Mouse (Mus musculus) midbrain, embryonic 16.5 days (tissue): ENCODE data around the gene Pds5a. TPM values are rescaled to one million over a fixed set of nuclear protein-coding genes. Genes with fewer than 3 reads are reported as not detected.

Source experiments
- ATAC-seq: fragments of 200-750 bp; cut with Nextera tagmentation; 2 replicates; pipeline ENCODE4 v1.8.0; 2017; ENCODE audit warnings: moderate TSS enrichment
- H3K27ac ChIP-seq: fragments of 300-500 bp; sonication (generic); 2 replicates; pipeline ENCODE4 v1.5.1; 2014; ENCODE audit warnings: mild to moderate bottlenecking, low read length, mixed read lengths
- H3K27me3 ChIP-seq: fragments of 300-500 bp; sonication (generic); 2 replicates; pipeline ENCODE4 v1.6.1; 2014; ENCODE audit warnings: low read depth, low read length, mixed read lengths; ENCODE audit not compliant: control insufficient read depth, insufficient read depth
- H3K36me3 ChIP-seq: fragments of 300-500 bp; sonication (generic); 2 replicates; pipeline ENCODE4 v1.6.1; 2014; ENCODE audit warnings: mild to moderate bottlenecking, low read length, moderate library complexity, mixed read lengths; ENCODE audit not compliant: control insufficient read depth, insufficient read depth
- H3K4me1 ChIP-seq: fragments of 300-500 bp; sonication (generic); 2 replicates; pipeline ENCODE4 v1.6.1; 2014; ENCODE audit warnings: mild to moderate bottlenecking, low read length, mixed read lengths; ENCODE audit not compliant: control insufficient read depth, insufficient read depth
- H3K4me2 ChIP-seq: fragments of 300-500 bp; sonication (generic); 2 replicates; pipeline ENCODE4 v1.6.1; 2014; ENCODE audit warnings: mild to moderate bottlenecking, low read length, mixed read lengths
- H3K4me3 ChIP-seq: fragments of 300-500 bp; sonication (generic); 2 replicates; pipeline ENCODE4 v1.5.1; 2014; ENCODE audit warnings: low read depth, mild to moderate bottlenecking, low read length, moderate library complexity, mixed read lengths
- H3K9ac ChIP-seq: fragments of 300-500 bp; sonication (generic); 2 replicates; pipeline ENCODE4 v1.6.1; 2014; ENCODE audit warnings: low read depth, low read length, mixed read lengths
- H3K9me3 ChIP-seq: fragments of 300-500 bp; sonication (generic); replicated peaks from 2 replicates; pipeline ENCODE4 v1.6.1; 2014; ENCODE audit warnings: mild to moderate bottlenecking, low read length, mixed read lengths; ENCODE audit not compliant: control insufficient read depth, poor library complexity, severe bottlenecking
- WGBS: fragments of 180-500 bp; shearing (Covaris S2); extraction: QIAGEN DNeasy Blood & Tissue Kit; methylation state at CpG from one replicate; pipeline ENCODE4 v1.1.7; 2014; 5-methylcytosine and 5-hydroxymethylcytosine counted together
- polyA plus RNA-seq: library from polyadenylated mRNA; unstranded; fragments of >200 nt; fragmentation: Nextera tagmentation; extraction: Ambion mirVana; gene quantifications from 2 replicates; pipeline ENCODE4 v1.2.1, GENCODE M21; 2015

Pds5a gene
- polyA plus RNA-seq, 1 experiment from 2014 or later: 35.8 TPM

DNA sequence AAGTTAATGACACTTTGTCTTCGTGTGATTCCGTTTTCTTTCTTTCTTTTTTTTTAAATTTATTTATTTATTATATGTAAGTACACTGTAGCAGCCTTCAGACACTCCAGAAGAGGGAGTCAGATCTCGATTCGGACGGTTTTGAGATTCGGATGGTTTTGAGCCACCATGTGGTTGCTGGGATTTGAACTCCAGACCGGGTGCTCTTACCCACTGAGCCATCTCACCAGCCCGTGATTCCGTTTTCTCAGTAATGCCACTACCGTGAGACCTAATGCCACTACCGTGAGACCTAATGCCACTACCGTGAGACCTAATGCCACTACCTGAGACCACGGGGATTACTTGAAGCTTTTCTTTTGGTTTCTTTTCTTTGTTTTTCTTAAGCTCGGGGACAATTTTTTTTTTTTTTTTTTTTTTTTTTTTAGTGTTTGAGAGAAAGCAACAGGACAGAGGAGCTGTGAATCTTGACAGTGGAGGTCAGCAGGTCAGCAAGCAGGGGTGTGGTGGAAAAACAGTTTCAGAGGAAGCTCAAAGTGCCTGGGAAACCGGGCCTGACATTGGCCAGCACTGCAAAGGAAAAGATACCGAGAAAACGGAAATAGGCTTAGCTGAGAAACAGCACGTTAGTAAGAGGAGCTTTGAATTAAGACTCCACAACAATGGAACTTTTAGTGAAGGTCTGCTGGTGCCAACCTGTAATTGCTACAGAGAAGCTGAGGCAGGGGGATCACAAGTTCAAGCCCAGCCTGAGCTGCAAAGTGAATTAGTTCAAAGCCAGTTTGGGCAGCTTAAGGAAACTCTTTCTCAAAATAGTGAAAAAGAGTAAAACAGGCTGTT lies 19.2 kb upstream of the Pds5a start:
- Histone ChIP-seq H3K4me2 (no peak overlapping the region), H3K9me3 (no peaks in the 10 kb centered on the region), H3K27me3 (no peaks in the 10 kb centered on the region), H3K4me1 (no peaks in the 10 kb centered on the region), H3K36me3 (no peaks in the 10 kb centered on the region), H3K27ac (no peak overlapping the region), H3K9ac (no peak overlapping the region), H3K4me3 (no peak overlapping the region)
- WGBS: 83% methylated on average over 18 of the region's 18 CpGs
- ATAC-seq: no peak

DNA sequence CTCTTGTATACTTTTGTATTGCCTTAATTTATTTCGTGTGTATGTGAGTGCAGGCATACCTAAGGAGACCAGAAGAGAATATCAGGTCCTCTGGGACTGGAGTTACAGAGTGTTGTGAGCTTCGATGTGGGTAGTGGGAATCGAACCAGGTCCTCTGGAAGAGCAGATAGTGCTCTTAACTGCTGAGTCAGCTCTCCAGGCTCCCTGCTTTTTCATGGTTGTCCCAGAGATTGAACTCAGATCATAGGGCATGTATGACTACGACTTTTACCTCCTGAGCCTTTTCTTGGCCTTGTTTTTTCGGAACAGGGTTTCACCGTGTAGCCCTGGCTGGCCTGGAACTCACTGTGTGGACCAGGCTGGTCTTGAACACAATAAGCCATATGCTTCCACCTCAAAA lies 17.0 kb upstream of the Pds5a start:
- 81% methylated on average over 6 of the region's 6 CpGs for WGBS
- Histone ChIP-seq H3K4me2 (no peak overlapping the region), H3K9ac (no peak overlapping the region), H3K27me3 (no peaks in the 10 kb centered on the region), H3K4me3 (no peak overlapping the region), H3K4me1 (no peaks in the 10 kb centered on the region), H3K27ac (no peak overlapping the region), H3K9me3 (no peaks in the 10 kb centered on the region), H3K36me3 (no peaks in the 10 kb centered on the region)
- no peak for ATAC-seq

DNA sequence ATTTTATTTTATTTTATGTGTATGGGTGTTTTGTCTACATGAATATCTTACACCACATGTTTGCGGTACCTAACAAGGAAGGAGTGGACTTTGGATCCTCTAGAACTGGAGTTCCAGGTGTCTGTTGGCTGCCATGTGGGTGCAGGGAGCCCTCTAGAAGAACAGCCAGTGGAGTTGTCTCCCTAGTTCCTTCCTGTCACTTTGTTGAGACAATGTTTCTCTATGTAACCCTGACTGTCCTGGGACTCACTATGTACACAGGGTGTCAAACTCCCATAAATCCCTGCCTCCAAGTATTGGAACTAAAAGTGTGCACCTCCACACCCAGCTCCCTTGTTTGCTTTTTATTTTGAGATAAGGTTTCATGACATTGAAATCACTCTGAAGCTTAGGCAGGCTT lies 13.4 kb upstream of the Pds5a start:
- 100% methylated on average over 1 of the region's 1 CpGs for WGBS
- Histone ChIP-seq H3K27me3 (no peaks in the 10 kb centered on the region), H3K27ac (no peak overlapping the region), H3K9me3 (no peaks in the 10 kb centered on the region), H3K36me3 (no peaks in the 10 kb centered on the region), H3K4me3 (no peak overlapping the region), H3K9ac (no peak overlapping the region), H3K4me2 (no peak overlapping the region), H3K4me1 (no peaks in the 10 kb centered on the region)
- ATAC-seq: no peak

DNA sequence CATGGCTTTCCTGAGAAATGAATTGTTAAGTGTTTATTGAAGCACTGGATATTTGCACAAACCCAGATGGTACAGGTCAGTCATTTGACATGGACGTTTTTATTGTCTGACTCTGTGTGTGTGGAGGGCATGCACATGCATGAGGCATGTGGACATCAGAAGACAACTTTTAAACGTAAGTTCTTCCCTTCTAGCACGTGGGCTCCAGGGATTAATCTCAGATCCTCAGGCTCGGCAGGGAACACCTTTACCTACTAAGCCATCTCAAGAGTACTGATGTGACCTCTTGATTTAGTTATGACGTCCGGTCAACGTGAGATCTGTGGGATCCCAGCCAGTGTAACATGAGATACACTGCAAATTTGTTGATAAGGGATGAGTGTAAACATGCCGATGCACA lies 12.2 kb upstream of the Pds5a start:
- Histone ChIP-seq H3K27ac (no peak overlapping the region), H3K9me3 (no peaks in the 10 kb centered on the region), H3K27me3 (no peaks in the 10 kb centered on the region), H3K36me3 (no peaks in the 10 kb centered on the region), H3K4me1 (no peaks in the 10 kb centered on the region), H3K4me2 (no peak overlapping the region), H3K4me3 (no peak overlapping the region), H3K9ac (no peak overlapping the region)
- WGBS: 67% methylated on average over 8 of the region's 8 CpGs
- ATAC-seq: no peak

DNA sequence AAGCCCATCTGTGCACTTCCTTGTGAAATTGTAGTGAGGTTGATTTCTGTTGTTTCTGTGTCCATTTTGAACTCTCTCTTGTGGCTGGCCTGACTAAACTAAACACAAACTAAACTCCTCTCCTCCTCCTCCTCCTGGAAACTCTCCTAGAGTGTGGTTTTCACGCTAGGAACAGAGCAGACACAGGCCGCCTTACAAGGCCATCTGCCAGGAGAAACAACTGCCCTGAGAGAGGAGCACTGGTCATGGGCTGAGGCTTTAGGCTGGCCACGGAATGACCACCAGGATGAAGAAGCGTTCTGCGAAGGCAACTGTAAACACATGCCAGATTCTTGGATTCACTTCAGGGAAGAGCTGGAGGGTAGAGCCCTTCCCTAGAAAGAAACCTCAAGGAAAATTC lies 8.9 kb upstream of the Pds5a start:
- Histone ChIP-seq H3K4me2 (no peak overlapping the region), H3K9ac (no peak overlapping the region), H3K4me3 (no peak overlapping the region), H3K36me3 (no peaks in the 10 kb centered on the region), H3K9me3 (no peaks in the 10 kb centered on the region), H3K4me1 (no peaks in the 10 kb centered on the region), H3K27ac (no peak overlapping the region), H3K27me3 (no peaks in the 10 kb centered on the region)
- WGBS: 85% methylated on average over 5 of the region's 5 CpGs
- ATAC-seq: no peak

DNA sequence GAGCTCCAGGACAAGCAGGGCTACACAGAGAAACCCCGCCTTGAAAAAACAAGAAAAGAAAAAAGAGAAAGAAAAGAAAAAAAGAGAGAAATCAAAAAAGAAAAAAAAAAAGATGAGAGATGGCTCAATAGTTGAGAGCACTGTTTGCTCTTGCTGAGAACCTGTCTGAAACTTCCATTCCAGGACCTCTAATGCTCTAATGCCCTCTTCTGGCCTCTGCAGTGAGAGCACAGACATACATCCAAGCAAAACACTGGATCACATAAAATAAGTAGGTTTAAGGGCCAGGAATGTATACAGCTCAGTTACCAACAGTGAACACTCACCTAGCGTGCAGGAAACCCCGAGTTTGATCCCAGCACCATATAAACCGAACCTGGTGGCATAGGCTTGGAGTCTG lies 8.1 kb upstream of the Pds5a start:
- Histone ChIP-seq H3K27ac (no peak overlapping the region), H3K4me3 (no peak overlapping the region), H3K4me1 (no peaks in the 10 kb centered on the region), H3K27me3 (no peaks in the 10 kb centered on the region), H3K36me3 (no peaks in the 10 kb centered on the region), H3K4me2 (no peak overlapping the region), H3K9ac (no peak overlapping the region), H3K9me3 (no peaks in the 10 kb centered on the region)
- ATAC-seq: no peak
- WGBS: 88% methylated on average over 4 of the region's 4 CpGs

DNA sequence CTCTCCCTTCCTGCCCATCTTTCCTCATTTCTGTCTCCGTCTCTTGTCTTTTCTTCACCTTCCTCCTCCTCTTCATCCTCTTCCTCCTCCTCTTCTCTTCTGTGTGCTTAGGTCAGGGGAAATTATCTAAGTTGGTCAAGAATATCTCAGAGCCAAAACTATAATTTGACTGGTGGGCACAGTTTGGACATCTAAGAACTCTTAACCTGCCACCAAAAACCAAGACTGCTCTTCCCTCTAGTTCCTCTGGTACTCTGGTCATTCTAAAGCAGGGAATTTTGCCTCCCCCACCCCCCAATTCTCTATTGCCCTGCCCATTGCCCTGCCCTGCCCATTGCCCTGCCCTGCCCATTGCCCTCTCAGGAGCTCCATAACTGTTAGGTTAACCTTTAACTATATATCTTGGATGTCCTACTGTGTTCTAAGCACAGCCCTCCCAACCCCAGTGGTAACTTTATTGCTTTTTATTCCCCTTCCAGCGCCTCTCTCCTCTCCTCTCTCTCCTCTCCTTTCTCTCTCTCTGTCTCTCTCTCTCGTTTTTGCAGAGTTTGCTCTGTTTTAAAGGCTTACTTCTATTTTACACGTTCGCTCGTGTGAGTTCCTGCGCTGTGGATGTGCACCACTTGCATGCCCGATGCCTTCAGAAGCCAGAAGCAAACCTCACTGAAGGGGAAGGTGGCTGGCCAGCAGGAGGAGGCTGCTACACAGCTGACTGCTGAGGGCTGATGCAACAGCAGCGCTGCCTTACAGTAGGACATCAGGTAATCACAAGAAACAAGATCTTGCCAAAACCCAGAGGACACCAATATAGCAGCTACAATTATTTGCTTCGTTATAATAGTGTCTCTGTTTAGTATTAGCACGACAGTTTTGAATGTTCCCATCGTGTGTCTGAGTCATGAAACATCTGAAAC lies 6.9 kb upstream of the Pds5a start:
- 79% methylated on average over 12 of the region's 12 CpGs for WGBS
- no peak overlapping the region for H3K4me2 ChIP-seq
- no peak for ATAC-seq
- no peak overlapping the region for H3K4me3 ChIP-seq
- no peaks in the 10 kb centered on the region for H3K27me3 ChIP-seq
- H3K9me3 ChIP-seq: no peaks in the 10 kb centered on the region
- no peaks in the 10 kb centered on the region for H3K36me3 ChIP-seq
- no peaks in the 10 kb centered on the region for H3K4me1 ChIP-seq
- H3K27ac ChIP-seq: no peak overlapping the region
- no peak overlapping the region for H3K9ac ChIP-seq

DNA sequence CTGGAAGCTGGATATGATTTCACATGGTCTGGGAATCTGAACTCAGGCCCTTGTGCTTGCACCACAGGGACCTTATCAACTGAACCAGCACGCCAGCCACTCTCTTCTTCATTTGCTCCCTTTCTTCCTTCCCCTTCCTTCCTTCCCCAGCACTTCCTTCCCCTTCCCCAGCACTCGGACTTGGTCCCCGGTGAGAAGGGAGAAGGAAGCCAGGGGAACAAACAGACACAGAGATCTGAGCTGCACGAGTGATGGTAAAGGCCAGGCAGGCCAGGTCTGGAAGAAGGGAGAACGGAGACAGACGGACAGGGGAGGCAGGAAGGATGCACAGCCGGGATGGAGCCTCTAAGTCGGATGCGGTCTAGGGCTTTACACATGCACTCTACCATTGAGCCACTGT lies 5.2 kb upstream of the Pds5a start:
- no peak for ATAC-seq
- Histone ChIP-seq H3K4me1 (peaks cover 6% of the 10 kb centered on the region; the same call in 1 of the 2 replicates), H3K4me3 (no peak overlapping the region), H3K4me2 (no peak overlapping the region), H3K9me3 (no peaks in the 10 kb centered on the region), H3K27me3 (no peaks in the 10 kb centered on the region), H3K27ac (no peak overlapping the region), H3K36me3 (no peaks in the 10 kb centered on the region), H3K9ac (no peak overlapping the region)
- 74% methylated on average over 9 of the region's 9 CpGs for WGBS

DNA sequence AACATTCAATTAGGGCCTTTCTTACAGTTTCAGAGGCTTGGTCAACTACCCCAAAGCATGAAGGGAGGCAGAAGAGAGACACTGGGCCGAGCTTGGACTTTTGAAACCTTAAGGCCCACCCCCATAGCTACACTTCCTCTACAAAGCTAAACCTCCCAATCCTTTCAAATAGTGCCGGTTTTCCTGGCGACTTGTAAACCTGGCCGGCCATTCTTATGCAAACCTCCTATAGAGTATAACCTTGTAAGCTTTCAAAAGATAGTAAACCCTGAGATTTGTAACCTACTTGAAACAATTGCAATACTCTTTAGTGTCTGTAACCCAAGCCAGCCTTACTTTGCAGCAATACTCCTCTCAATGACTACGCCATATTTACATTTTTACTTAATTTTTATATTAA lies 2.0 kb upstream of the Pds5a start:
- Histone ChIP-seq H3K27me3 (no peaks in the 10 kb centered on the region), H3K27ac (no peak overlapping the region), H3K36me3 (no peaks in the 10 kb centered on the region), H3K4me2 (no peak overlapping the region), H3K4me1 (peaks cover 18% of the 10 kb centered on the region), H3K4me3 (no peak overlapping the region), H3K9ac (no peak overlapping the region), H3K9me3 (no peaks in the 10 kb centered on the region)
- WGBS: 74% methylated on average over 5 of the region's 5 CpGs
- no peak for ATAC-seq
